Mouse (Mus musculus): Measurements from ENCODE around the gene 1700122O11Rik.

DNA sequence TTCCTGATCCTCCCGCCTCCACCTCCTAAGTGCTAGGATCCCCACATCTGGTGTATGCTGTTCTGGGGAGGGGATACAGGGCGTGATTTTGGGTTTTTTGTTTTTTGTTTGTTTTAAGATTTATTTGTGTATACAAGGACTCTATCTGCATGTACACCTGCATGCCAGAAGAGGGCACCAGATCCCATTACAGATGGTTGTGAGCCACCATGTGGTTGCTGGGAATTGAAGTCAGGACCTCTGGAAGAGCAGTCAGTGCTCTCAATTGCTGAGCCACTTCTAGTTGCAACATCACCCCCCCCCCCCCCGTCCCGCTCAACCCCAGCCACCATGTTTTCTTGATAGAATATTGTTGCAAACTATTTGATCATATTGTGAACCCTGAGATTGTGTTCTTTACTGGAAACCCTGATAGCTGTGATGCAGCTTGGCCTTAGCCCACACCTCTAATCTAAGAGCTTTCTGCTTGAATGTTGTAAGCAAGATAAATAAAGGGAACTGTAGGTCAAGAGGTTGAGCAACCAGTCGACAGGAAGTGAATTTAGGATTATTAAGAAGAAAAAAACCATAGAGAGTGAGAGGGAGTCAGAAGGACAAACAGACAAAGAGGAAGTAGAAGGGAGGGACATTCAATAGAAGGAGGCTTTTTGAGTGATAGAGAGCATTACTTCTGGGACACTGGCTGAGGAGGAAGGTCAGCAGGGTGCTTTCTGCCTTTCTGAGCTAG, 5.2 kb upstream of the 1700122O11Rik start:
- TF ChIP-seq POLR2A (IDR thresholded peaks at IDR 0.05; ENCODE audit: insufficient read depth, low read length) (no peak), CTCF (IDR thresholded peaks at IDR 0.05; ENCODE audit: low read depth, low read length) (peak; percentile 22)
